Mouse (Mus musculus): ENCODE data around the gene Gm43064. TPM values are rescaled to one million over a fixed set of nuclear protein-coding genes. Genes with fewer than 3 reads are reported as not detected.
A peak's percentile ranks its signal among the peaks of the same experiment; 100 is the strongest.
"Not testable (repeated sequence)": the region's sequence is repeated elsewhere in the genome, so short reads cannot be mapped to it uniquely, and the experiment has no call there.

The Gm43064 gene
- polyA plus RNA-seq, 1 experiment = 0.65 TPM

DNA sequence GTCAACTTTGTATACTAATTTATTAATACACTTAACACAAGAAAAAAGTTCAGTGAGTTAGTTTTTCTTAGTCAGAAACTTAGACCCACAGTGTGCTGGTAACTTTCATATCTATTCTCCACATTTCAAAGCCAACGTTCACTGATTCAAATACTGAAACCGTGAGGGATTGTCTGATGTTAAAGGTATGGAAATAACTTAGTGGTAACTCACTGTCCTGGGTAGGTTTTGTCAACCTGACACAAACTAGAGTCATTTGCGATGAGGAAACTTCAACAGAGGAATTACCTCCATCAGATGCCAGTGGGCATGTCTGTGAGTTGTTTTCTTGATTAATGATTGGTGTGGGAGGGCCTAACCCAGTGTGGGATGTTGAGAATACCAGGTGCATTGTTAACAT lies 19.7 kb downstream of the Gm43064 start:
- TF ChIP-seq TAL1 (IDR thresholded peaks at IDR 0.05; ENCODE audit: low read length) = no peak
- TF ChIP-seq GATA1 (IDR thresholded peaks at IDR 0.05; ENCODE audit: low read length) = no peak

DNA sequence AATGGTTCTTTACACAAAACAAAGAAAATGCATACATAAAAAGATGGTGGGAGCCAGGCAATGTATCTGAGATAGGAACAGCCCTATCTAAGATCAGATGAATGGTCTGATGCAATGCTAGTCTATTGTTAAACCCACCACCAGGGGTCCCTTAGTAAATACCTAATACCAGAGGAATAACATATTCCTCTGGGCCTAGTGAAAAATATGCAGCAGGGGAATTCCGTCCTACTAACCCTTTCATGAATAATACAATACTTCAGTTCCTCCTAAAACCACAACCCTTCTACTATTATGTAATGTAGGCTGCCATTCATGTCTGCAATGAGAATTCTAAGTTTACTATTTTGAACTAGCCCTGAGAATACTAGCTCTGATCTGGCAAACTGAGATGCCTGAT lies 21.3 kb downstream of the Gm43064 start:
- Histone ChIP-seq H3K4me1 (ENCODE audit: control insufficient read depth) (peaks cover 25% of the 10 kb centered on the region), H3K36me3 (ENCODE audit: control insufficient read depth) (peaks cover 21% of the 10 kb centered on the region)
- not testable (repeated sequence) for H3K27me3 ChIP-seq (ENCODE audit: control insufficient read depth); H3K9me3 ChIP-seq (ENCODE audit: control insufficient read depth, low read length); H3K4me3 ChIP-seq (replicated peaks)

More for the DNA sequence above, 19.7 kb downstream of the Gm43064 start:
- peaks cover 25% of the 10 kb centered on the region for H3K4me1 ChIP-seq (ENCODE audit: control insufficient read depth)
- H3K4me3 ChIP-seq (replicated peaks) = no peak overlapping the region
- no peaks in the 10 kb centered on the region for H3K9me3 ChIP-seq (ENCODE audit: control insufficient read depth, low read length)
- H3K27me3 ChIP-seq (ENCODE audit: control insufficient read depth) = no peaks in the 10 kb centered on the region
- peaks cover 23% of the 10 kb centered on the region for H3K36me3 ChIP-seq (ENCODE audit: control insufficient read depth)

DNA sequence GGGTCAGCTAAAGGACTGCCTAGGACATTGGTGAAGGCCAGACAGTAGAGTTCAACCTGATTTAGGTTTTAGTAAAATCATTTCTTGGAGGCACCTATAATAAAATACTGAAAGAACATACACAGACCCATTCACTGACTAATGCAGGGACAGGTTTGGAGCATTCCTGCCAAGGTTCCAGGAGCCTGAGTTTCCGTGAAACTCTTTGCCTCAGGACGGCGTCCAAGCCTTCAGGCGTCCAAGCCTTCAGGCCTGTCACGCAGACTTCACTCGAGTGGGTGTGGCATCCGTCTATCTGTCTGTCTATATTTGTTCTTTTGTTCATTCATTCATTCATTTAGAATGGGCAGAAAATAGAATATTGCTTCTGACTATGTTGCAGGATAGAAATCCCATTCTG lies 21.8 kb downstream of the Gm43064 start:
- TF ChIP-seq GATA1 (IDR thresholded peaks at IDR 0.05; ENCODE audit: low read length) (no peak), TAL1 (IDR thresholded peaks at IDR 0.05; ENCODE audit: low read length) (no peak)
- Histone ChIP-seq H3K4me3 (replicated peaks) (no peak overlapping the region), H3K9me3 (ENCODE audit: control insufficient read depth, low read length) (no peaks in the 10 kb centered on the region), H3K36me3 (ENCODE audit: control insufficient read depth) (peaks cover 16% of the 10 kb centered on the region), H3K27me3 (ENCODE audit: control insufficient read depth) (no peaks in the 10 kb centered on the region), H3K4me1 (ENCODE audit: control insufficient read depth) (peaks cover 25% of the 10 kb centered on the region)

DNA sequence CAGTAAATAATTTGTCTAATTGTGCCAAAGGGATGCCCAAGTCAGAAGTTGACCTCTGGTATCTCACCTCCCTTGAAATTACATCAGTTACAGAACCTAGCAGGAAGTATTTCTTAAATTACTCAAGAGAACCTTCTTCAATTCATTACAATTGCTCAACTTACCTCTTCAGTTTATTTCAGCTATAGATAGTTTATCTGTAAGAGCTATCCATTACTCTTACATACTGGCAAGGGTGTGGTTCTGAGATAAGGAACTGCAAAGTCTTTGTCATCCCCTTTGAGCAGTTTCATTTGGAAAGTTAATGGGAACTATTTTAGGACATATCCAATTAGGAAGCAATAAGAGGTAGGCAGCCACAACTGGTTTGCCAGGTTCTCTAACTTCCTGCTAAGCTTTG lies 23.1 kb downstream of the Gm43064 start, which contains the start of gene Bcl2l15:
Bcl2l15 (plus strand) TSS at position 176 of the 400 bp plus-strand sequence.
- Histone ChIP-seq H3K36me3 (ENCODE audit: control insufficient read depth) (peaks cover 8% of the 10 kb centered on the region), H3K4me3 (replicated peaks) (peak within 1 kb of the TSS; percentile 3)
- TF ChIP-seq TAL1 (IDR thresholded peaks at IDR 0.05; ENCODE audit: low read length) (no peak), GATA1 (IDR thresholded peaks at IDR 0.05; ENCODE audit: low read length) (no peak)

DNA sequence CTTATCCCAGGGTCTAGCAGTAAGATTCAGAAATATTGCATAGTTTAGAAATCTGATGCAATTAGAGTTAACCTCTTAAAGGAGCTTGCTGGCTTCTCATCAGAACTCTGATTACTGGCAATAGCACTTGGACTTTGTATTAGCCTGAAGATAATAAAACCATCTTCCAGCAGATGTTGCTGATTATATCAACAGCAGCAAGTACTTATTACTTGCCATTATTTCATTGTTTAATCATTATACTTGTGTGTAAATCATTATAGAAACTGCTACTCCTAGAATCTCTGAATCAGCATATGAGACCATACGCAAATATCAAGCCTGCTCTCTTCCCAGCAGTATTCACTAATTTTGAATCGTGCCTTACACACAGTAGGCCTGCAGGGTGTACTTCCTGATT lies 24.6 kb downstream of the Gm43064 start:
- no peak overlapping the region for H3K4me3 ChIP-seq (replicated peaks)
- TF ChIP-seq GATA1 (IDR thresholded peaks at IDR 0.05; ENCODE audit: low read length) (no peak), TAL1 (IDR thresholded peaks at IDR 0.05; ENCODE audit: low read length) (no peak)
- H3K36me3 ChIP-seq (ENCODE audit: control insufficient read depth) = peaks cover 5% of the 10 kb centered on the region
- H3K4me1 ChIP-seq (ENCODE audit: control insufficient read depth) = peaks cover 25% of the 10 kb centered on the region
- no peaks in the 10 kb centered on the region for H3K27me3 ChIP-seq (ENCODE audit: control insufficient read depth)
- H3K9me3 ChIP-seq (ENCODE audit: control insufficient read depth, low read length) = no peaks in the 10 kb centered on the region

More for the DNA sequence above, 23.1 kb downstream of the Gm43064 start, which contains the start of gene Bcl2l15:
- H3K9me3 ChIP-seq (ENCODE audit: control insufficient read depth, low read length) = no peaks in the 10 kb centered on the region
- H3K27me3 ChIP-seq (ENCODE audit: control insufficient read depth) = no peaks in the 10 kb centered on the region
- H3K4me1 ChIP-seq (ENCODE audit: control insufficient read depth) = peaks cover 25% of the 10 kb centered on the region

DNA sequence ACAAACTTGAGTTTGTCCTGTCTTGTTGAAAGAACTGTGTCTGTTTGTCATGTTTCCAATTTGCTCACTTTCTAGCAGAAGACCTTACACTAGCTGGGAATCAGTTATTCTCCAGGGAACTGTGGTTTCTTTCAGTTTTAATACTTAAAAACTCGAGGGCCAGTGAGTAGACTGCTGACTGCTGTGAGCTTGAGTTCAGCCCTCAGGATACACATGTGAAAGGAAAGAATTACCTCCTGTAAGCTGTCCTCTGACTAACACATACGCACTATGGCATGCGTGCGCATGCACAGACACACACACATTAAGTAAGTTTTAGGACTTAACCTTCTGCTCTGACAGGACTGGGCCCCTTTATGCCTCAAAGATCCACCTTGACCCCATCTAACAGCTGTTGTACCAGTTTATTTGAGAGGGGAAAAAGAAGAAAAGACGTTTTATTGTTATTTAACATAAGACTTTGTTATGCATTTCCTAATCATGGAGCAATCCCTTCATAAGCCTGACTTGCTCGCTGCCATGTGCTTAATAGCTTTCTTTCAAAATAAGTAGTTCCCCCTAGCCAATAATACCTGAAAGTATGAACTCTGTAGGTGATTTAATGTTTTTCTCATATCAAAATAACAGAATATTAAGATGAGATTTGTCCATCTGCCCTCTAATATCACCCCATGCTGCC lies 26.0 kb downstream of the Gm43064 start:
- TF ChIP-seq GATA1 (IDR thresholded peaks at IDR 0.05; ENCODE audit: low read length) = no peak
- TF ChIP-seq TAL1 (IDR thresholded peaks at IDR 0.05; ENCODE audit: low read length) = no peak
- Histone ChIP-seq H3K9me3 (ENCODE audit: control insufficient read depth, low read length) (no peaks in the 10 kb centered on the region), H3K27me3 (ENCODE audit: control insufficient read depth) (no peaks in the 10 kb centered on the region), H3K4me3 (replicated peaks) (no peak overlapping the region), H3K36me3 (ENCODE audit: control insufficient read depth) (peaks cover 9% of the 10 kb centered on the region), H3K4me1 (ENCODE audit: control insufficient read depth) (peaks cover 25% of the 10 kb centered on the region)

DNA sequence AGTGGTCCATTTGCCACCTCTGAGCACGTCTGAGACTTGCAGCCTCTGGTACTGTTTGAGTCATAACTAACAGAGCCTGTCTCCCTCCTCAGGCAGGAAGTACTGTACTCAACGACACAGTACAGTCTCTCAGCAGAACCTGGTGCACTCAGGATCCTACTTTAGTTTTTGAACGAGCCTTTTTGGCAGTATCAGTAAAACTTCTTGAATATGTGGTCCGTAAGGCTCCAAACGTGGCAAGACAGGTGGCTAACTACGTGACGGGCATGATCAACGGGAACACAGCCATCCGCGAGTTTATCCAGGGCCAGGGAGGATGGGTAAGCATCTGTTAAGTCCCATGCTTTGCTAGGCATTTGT lies 26.6 kb downstream of the Gm43064 start:
- H3K27me3 ChIP-seq (ENCODE audit: control insufficient read depth) = no peaks in the 10 kb centered on the region
- peaks cover 25% of the 10 kb centered on the region for H3K4me1 ChIP-seq (ENCODE audit: control insufficient read depth)
- TF ChIP-seq TAL1 (IDR thresholded peaks at IDR 0.05; ENCODE audit: low read length) (no peak), GATA1 (IDR thresholded peaks at IDR 0.05; ENCODE audit: low read length) (no peak)
- H3K4me3 ChIP-seq (replicated peaks) = no peak overlapping the region
- H3K36me3 ChIP-seq (ENCODE audit: control insufficient read depth) = peaks cover 9% of the 10 kb centered on the region
- no peaks in the 10 kb centered on the region for H3K9me3 ChIP-seq (ENCODE audit: control insufficient read depth, low read length)

DNA sequence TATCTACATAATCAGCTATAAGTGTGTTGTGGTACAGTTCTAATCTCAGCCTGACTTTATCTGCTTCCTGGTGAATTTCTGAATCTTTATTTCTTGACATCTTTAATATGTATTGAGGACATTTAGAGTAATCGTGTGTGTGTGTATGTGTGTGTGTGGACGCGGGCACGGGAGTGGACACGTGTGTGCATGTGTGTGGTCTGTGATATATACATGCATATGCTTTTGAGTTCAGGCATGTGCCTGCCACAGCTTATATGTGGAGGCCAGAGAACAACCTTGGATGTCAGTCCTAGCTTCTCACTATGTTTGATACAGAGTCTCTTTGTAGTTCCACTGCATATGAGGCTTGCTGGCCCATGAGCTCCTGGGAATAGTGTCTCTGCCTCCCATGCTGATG lies 27.1 kb downstream of the Gm43064 start:
- Histone ChIP-seq H3K27me3 (ENCODE audit: control insufficient read depth) (no peaks in the 10 kb centered on the region), H3K9me3 (ENCODE audit: control insufficient read depth, low read length) (no peaks in the 10 kb centered on the region), H3K4me3 (replicated peaks) (no peak overlapping the region), H3K36me3 (ENCODE audit: control insufficient read depth) (peaks cover 9% of the 10 kb centered on the region), H3K4me1 (ENCODE audit: control insufficient read depth) (peaks cover 20% of the 10 kb centered on the region)
- no peak for TF ChIP-seq TAL1 (IDR thresholded peaks at IDR 0.05; ENCODE audit: low read length)

DNA sequence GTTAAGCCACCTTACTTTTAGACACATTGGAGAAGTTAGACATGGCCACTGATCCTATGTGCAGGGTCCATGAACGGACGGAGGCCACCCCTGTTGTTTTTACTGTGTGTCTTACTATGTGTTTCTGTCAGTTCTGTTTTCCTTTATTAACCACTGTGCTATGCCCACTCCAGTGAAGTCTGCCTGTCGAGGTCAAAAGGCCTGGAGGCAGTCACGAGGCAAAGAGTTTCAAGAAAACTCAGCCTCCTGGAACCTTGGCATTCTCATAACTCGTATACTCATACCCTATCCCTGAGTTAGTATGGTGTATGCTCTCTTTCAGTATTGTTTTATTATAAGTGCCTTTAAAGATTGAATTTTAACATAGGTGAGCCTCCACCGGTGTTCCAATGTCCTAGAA lies 30.3 kb downstream of the Gm43064 start:
- TF ChIP-seq TAL1 (IDR thresholded peaks at IDR 0.05; ENCODE audit: low read length) (no peak), GATA1 (IDR thresholded peaks at IDR 0.05; ENCODE audit: low read length) (no peak)
- Histone ChIP-seq H3K9me3 (ENCODE audit: control insufficient read depth, low read length) (no peaks in the 10 kb centered on the region), H3K36me3 (ENCODE audit: control insufficient read depth) (peaks cover 7% of the 10 kb centered on the region; the same call in 1 of the 2 replicates), H3K4me1 (ENCODE audit: control insufficient read depth) (no peaks in the 10 kb centered on the region), H3K27me3 (ENCODE audit: control insufficient read depth) (no peaks in the 10 kb centered on the region), H3K4me3 (replicated peaks) (no peak overlapping the region)

DNA sequence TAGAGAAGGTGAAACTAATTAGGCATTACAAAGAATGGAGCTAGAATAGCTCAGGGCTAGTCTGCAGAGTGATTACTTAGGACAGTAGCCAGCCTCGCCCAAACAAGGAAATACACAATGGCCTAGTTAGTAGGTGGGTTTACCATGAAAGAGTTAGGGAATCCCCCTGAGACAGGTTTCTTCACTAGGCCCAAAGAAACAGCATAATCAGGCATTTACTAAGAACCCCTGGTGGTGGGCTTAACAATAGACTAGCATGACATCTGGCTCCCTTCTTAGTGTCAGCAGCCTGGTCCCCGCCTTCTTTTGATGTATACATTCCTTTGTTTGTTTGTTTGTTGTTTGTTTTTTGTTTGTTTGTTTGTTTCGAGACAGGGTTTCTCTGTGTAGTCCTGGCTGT lies 30.8 kb downstream of the Gm43064 start:
- not testable (repeated sequence) for H3K36me3 ChIP-seq (ENCODE audit: control insufficient read depth); H3K9me3 ChIP-seq (ENCODE audit: control insufficient read depth, low read length); H3K27me3 ChIP-seq (ENCODE audit: control insufficient read depth); H3K4me1 ChIP-seq (ENCODE audit: control insufficient read depth); H3K4me3 ChIP-seq (replicated peaks)

DNA sequence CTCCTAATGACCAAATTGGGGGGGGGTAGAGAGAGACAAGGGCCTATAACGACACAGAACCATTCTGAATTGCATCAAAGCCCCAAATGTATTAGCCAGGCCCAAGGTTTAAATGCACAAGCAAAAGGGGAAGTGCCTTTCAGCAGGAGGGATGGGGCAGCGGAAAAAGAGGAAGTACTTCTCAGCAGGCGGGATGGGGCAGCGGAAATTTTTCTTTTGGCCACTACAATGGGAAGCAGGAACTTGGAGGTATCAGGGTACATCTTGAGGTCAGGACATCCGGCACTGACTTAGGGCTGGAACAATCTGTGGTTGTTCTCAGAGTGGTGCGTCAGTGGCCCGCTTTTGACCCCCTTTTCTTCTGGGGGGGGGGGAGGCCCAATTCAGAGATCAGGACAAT lies 31.6 kb downstream of the Gm43064 start:
- H3K36me3 ChIP-seq (ENCODE audit: control insufficient read depth); H3K27me3 ChIP-seq (ENCODE audit: control insufficient read depth); H3K4me1 ChIP-seq (ENCODE audit: control insufficient read depth); H3K9me3 ChIP-seq (ENCODE audit: control insufficient read depth, low read length); H3K4me3 ChIP-seq (replicated peaks): not testable (repeated sequence)

Data from erythroblast, embryonic 14.5 days (primary cell).